Mouse (Mus musculus): ENCODE results near the gene Odf4. TPM values are rescaled to one million over a fixed set of nuclear protein-coding genes. Genes with fewer than 3 reads are reported as not detected.

Gene Odf4
- polyA plus RNA-seq, 1 experiment from 2014 or later: 1.3 TPM

GRCm38 (mm10) chr11:68888653-68889052 lies 38.2 kb downstream of the Odf4 start:
- H3K36me3 ChIP-seq: no peaks in the 10 kb centered on the region
- no peak overlapping the region for H3K9ac ChIP-seq (replicated peaks)
- H3K4me3 ChIP-seq (replicated peaks): no peak overlapping the region
- no peaks in the 10 kb centered on the region for H3K4me1 ChIP-seq
- WGBS: 75% methylated on average over 2 of the region's 2 CpGs
- no peak for ATAC-seq (ENCODE audit: low FRiP score)
- no peaks in the 10 kb centered on the region for H3K9me3 ChIP-seq (replicated peaks)
- no peak overlapping the region for H3K4me2 ChIP-seq
- H3K27me3 ChIP-seq (replicated peaks): no peaks in the 10 kb centered on the region
- H3K27ac ChIP-seq (replicated peaks): no peak overlapping the region

GRCm38 (mm10) chr11:68888253-68888652 lies 38.6 kb downstream of the Odf4 start, which contains the start of gene Rnf222:
Gene Rnf222 (plus strand): TSS chr11:68888553.
- no peaks in the 10 kb centered on the region for H3K27me3 ChIP-seq (replicated peaks)
- no peak within 1 kb of the TSS for H3K4me3 ChIP-seq (replicated peaks)
- no peaks in the 10 kb centered on the region for H3K4me1 ChIP-seq
- WGBS: 45% methylated on average over 6 of the region's 6 CpGs
- H3K4me2 ChIP-seq: no peak within 1 kb of the TSS
- H3K9ac ChIP-seq (replicated peaks): no peak within 1 kb of the TSS
- no peak for ATAC-seq (ENCODE audit: low FRiP score)
- H3K27ac ChIP-seq (replicated peaks): no peak within 1 kb of the TSS
- no peaks in the 10 kb centered on the region for H3K36me3 ChIP-seq
- H3K9me3 ChIP-seq (replicated peaks): no peaks in the 10 kb centered on the region

- H3K4me1 ChIP-seq: no peaks in the 10 kb centered on the region
- no peaks in the 10 kb centered on the region for H3K36me3 ChIP-seq
- H3K4me3 ChIP-seq (replicated peaks): no peak overlapping the region
- WGBS: 90% methylated on average over 5 of the region's 5 CpGs
- H3K4me2 ChIP-seq: no peak overlapping the region
- ATAC-seq (ENCODE audit: low FRiP score): no peak
- no peak overlapping the region for H3K27ac ChIP-seq (replicated peaks)
- H3K9ac ChIP-seq (replicated peaks): no peak overlapping the region
- H3K27me3 ChIP-seq (replicated peaks): no peaks in the 10 kb centered on the region
- no peaks in the 10 kb centered on the region for H3K9me3 ChIP-seq (replicated peaks)
Observed at GRCm38 (mm10) chr11:68886091-68886490, 40.8 kb downstream of the Odf4 start.

- Histone ChIP-seq H3K9me3 (replicated peaks) (no peaks in the 10 kb centered on the region), H3K27ac (replicated peaks) (no peak overlapping the region), H3K9ac (replicated peaks) (no peak overlapping the region), H3K4me3 (replicated peaks) (no peak overlapping the region), H3K4me2 (no peak overlapping the region), H3K36me3 (no peaks in the 10 kb centered on the region), H3K4me1 (no peaks in the 10 kb centered on the region), H3K27me3 (replicated peaks) (no peaks in the 10 kb centered on the region)
- 84% methylated on average over 5 of the region's 5 CpGs for WGBS
- no peak for ATAC-seq (ENCODE audit: low FRiP score)
Observed at GRCm38 (mm10) chr11:68884368-68884767, 42.5 kb downstream of the Odf4 start.

- Histone ChIP-seq H3K27me3 (replicated peaks) (no peaks in the 10 kb centered on the region), H3K9ac (replicated peaks) (no peak overlapping the region), H3K4me2 (no peak overlapping the region), H3K4me1 (no peaks in the 10 kb centered on the region), H3K27ac (replicated peaks) (no peak overlapping the region), H3K9me3 (replicated peaks) (no peaks in the 10 kb centered on the region), H3K36me3 (no peaks in the 10 kb centered on the region), H3K4me3 (replicated peaks) (no peak overlapping the region)
- ATAC-seq (ENCODE audit: low FRiP score): no peak
- 75% methylated on average over 2 of the region's 2 CpGs for WGBS
Observed at GRCm38 (mm10) chr11:68883843-68884242, 43.0 kb downstream of the Odf4 start.

GRCm38 (mm10) chr11:68882107-68882506 lies 44.8 kb downstream of the Odf4 start:
- H3K27me3 ChIP-seq (replicated peaks): no peaks in the 10 kb centered on the region
- H3K36me3 ChIP-seq: no peaks in the 10 kb centered on the region
- H3K4me3 ChIP-seq (replicated peaks): no peak overlapping the region
- no peaks in the 10 kb centered on the region for H3K4me1 ChIP-seq
- H3K9ac ChIP-seq (replicated peaks): no peak overlapping the region
- no peaks in the 10 kb centered on the region for H3K9me3 ChIP-seq (replicated peaks)
- 25% methylated on average over 14 of the region's 14 CpGs for WGBS
- H3K27ac ChIP-seq (replicated peaks): no peak overlapping the region
- H3K4me2 ChIP-seq: no peak overlapping the region
- no peak for ATAC-seq (ENCODE audit: low FRiP score)

GRCm38 (mm10) chr11:68878811-68879210 lies 48.1 kb downstream of the Odf4 start:
- H3K4me3 ChIP-seq (replicated peaks): no peak overlapping the region
- no peaks in the 10 kb centered on the region for H3K9me3 ChIP-seq (replicated peaks)
- H3K9ac ChIP-seq (replicated peaks): no peak overlapping the region
- H3K4me1 ChIP-seq: no peaks in the 10 kb centered on the region
- no peaks in the 10 kb centered on the region for H3K27me3 ChIP-seq (replicated peaks)
- H3K27ac ChIP-seq (replicated peaks): no peak overlapping the region
- WGBS: 91% methylated on average over 5 of the region's 5 CpGs
- no peak overlapping the region for H3K4me2 ChIP-seq
- ATAC-seq (ENCODE audit: low FRiP score): no peak
- no peaks in the 10 kb centered on the region for H3K36me3 ChIP-seq

GRCm38 (mm10) chr11:68874841-68875240 lies 52.0 kb downstream of the Odf4 start:
- H3K9ac ChIP-seq (replicated peaks): no peak overlapping the region
- H3K9me3 ChIP-seq (replicated peaks): no peaks in the 10 kb centered on the region
- no peak for ATAC-seq (ENCODE audit: low FRiP score)
- no peaks in the 10 kb centered on the region for H3K36me3 ChIP-seq
- H3K27me3 ChIP-seq (replicated peaks): no peaks in the 10 kb centered on the region
- H3K4me3 ChIP-seq (replicated peaks): no peak overlapping the region
- no peak overlapping the region for H3K4me2 ChIP-seq
- no peak overlapping the region for H3K27ac ChIP-seq (replicated peaks)
- 0% methylated on average over 2 of the region's 2 CpGs for whole genome bisulfite sequencing
- no peaks in the 10 kb centered on the region for H3K4me1 ChIP-seq

Other genes starting within 250 kb of the Odf4 start
- gene Myh10, start 235.5 kb downstream of the Odf4 start, polyA plus RNA-seq (2015; fragmentation: Nextera tagmentation; extraction: Ambion mirVana): 79.6 and 84.8 TPM in 2 replicates
- 111 and 115 TPM in 2 replicates for gene Ndel1, start 55.2 kb downstream of the Odf4 start, polyA plus RNA-seq (2015; fragmentation: Nextera tagmentation; extraction: Ambion mirVana)
- gene Rnf222, start 38.5 kb downstream of the Odf4 start, polyA plus RNA-seq (2015; fragmentation: Nextera tagmentation; extraction: Ambion mirVana): not detected in 2 replicates
- 597 and 626 TPM in 2 replicates for gene Rpl26, start 25.5 kb downstream of the Odf4 start, polyA plus RNA-seq (2015; fragmentation: Nextera tagmentation; extraction: Ambion mirVana)
- gene Arhgef15, start 30.4 kb upstream of the Odf4 start, polyA plus RNA-seq (2015; fragmentation: Nextera tagmentation; extraction: Ambion mirVana): 23.2 and 27.3 TPM in 2 replicates
- gene Slc25a35, start 41.0 kb upstream of the Odf4 start, polyA plus RNA-seq (2015; fragmentation: Nextera tagmentation; extraction: Ambion mirVana): 1.9 and 2.1 TPM in 2 replicates
- gene Rangrf, start 48.1 kb upstream of the Odf4 start, polyA plus RNA-seq (2015; fragmentation: Nextera tagmentation; extraction: Ambion mirVana): 33.7 and 33.9 TPM in 2 replicates
- gene Pfas, start 81.4 kb upstream of the Odf4 start, polyA plus RNA-seq (2015; fragmentation: Nextera tagmentation; extraction: Ambion mirVana): 15.5 and 20.2 TPM in 2 replicates
- gene Ctc1, start 88.8 kb upstream of the Odf4 start, polyA plus RNA-seq (2015; fragmentation: Nextera tagmentation; extraction: Ambion mirVana): 53.4 and 55.0 TPM in 2 replicates
- gene Aurkb, start 118.6 kb upstream of the Odf4 start, polyA plus RNA-seq (2015; fragmentation: Nextera tagmentation; extraction: Ambion mirVana): 15.6 and 47.4 TPM in 2 replicates
- gene Borcs6, start 132.6 kb upstream of the Odf4 start, polyA plus RNA-seq (2015; fragmentation: Nextera tagmentation; extraction: Ambion mirVana): 20.6 and 24.0 TPM in 2 replicates
- 33.3 and 39.2 TPM in 2 replicates for gene Tmem107, start 143.7 kb upstream of the Odf4 start, polyA plus RNA-seq (2015; fragmentation: Nextera tagmentation; extraction: Ambion mirVana)
- gene Vamp2, start 161.4 kb upstream of the Odf4 start, polyA plus RNA-seq (2015; fragmentation: Nextera tagmentation; extraction: Ambion mirVana): 347 and 355 TPM in 2 replicates
- gene Per1, start 168.1 kb upstream of the Odf4 start, polyA plus RNA-seq (2015; fragmentation: Nextera tagmentation; extraction: Ambion mirVana): 10.0 and 11.9 TPM in 2 replicates
- gene Hes7, start 193.3 kb upstream of the Odf4 start, polyA plus RNA-seq (2015; fragmentation: Nextera tagmentation; extraction: Ambion mirVana): 0.68 and 1.0 TPM in 2 replicates
- gene 9130213A22Rik, start 195.5 kb upstream of the Odf4 start, polyA plus RNA-seq (2015; fragmentation: Nextera tagmentation; extraction: Ambion mirVana): 0.63 TPM in 2 replicates
- 4.3 and 6.1 TPM in 2 replicates for gene Aloxe3, start 198.8 kb upstream of the Odf4 start, polyA plus RNA-seq (2015; fragmentation: Nextera tagmentation; extraction: Ambion mirVana)
- gene Alox12b, start 229.9 kb upstream of the Odf4 start, polyA plus RNA-seq (2015; fragmentation: Nextera tagmentation; extraction: Ambion mirVana): 0.95 and 1.0 TPM in 2 replicates

Data from neural tube, embryonic 15.5 days (tissue).